Mouse (Mus musculus): ENCODE results near the gene Btg1.

Gene Btg1

DNA sequence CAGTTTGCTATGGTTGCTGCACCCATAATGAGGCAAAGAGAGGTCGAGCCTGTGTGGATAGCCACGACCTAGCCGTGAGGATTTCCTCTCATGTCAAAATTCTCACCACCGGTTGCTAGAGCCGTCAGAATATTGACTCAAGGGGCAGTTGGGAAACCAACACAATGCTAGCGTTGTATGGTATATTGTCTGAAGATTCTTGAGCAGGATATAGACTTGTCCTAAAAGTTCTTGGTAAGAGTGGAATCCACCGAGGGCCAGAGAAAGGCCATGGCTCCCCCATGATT lies 12.1 kb downstream of the Btg1 start:
- in situ Hi-C loops (cut with MseI, MboI) = no loop called here

- in situ Hi-C loops (cut with MseI, MboI) = no loop called here
Measured at GRCm38 (mm10) chr10:96630110-96630509, 13.3 kb downstream of the Btg1 start.

DNA sequence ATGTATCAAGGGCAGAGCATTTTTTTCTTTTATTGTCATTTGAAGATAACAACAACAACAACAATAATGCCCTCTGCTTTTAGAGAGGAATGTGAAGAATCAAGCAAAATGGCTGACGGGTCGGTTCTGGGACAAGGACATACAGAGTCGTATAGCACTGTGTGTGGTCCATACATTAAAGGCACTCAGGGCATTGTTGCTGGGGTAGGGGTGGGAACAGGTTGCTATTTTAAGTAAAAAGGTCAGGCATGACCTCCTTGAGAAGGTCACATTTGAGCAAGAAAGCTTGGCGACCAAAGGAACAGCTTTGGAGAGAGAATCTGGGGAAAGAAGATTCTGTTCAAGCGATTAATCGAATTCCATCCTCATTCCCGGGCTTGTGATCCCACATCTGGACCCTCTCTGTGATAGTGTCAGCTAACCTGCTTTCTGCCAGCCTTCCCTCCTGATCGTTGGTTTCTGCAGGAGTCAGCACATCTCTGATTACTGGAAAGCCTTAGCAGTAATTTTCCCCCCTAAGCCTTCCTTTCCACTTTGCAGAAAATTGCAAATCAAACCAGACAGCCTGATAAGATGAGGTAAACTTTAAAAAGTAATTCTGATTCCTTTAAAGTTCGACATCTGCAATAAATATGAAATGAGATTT lies 14.4 kb downstream of the Btg1 start:
- in situ Hi-C loops (cut with MseI, MboI) = no loop called here

DNA sequence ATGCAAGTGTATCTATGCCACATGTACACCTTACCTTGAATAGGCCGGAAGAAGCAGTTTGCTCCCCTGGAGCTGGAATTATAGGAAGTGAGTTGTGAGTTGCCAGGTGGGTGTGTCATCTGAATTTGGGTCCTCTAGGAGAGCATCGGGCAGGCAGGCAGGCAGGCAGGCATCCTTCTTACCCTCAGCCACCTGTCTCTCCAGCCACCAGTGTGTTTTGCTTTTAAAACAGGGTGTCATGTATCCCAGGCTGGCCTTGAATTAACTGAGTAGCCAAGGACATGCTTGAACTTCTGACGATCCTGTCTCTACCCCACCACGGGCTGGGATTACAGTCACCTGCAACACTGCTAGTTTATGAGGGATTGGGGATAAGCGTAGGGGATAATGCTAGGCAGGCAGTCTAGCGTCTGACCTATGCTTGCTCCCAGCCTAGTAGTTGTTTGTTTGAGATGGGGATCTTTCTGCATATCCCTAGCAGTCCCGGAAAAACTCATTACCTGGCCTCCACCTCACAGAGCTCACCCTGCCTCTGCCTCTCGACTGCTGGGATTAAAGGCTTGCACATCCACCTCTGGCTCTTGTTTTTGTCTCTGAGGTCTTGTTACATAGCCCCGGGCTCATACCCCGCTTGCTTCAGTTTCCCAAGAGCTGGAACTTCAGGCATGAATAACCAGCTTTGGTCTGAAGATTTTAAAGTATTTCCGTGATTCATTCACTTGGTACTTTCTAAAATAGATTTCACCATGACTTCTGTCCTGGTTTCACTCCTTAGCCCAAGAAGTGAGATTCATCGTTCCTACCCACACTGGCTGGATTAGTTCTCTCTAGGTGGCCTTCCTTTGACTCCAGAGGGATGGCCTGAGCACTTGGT lies 15.7 kb downstream of the Btg1 start:
- in situ Hi-C loops (cut with MseI, MboI) = no loop called here

DNA sequence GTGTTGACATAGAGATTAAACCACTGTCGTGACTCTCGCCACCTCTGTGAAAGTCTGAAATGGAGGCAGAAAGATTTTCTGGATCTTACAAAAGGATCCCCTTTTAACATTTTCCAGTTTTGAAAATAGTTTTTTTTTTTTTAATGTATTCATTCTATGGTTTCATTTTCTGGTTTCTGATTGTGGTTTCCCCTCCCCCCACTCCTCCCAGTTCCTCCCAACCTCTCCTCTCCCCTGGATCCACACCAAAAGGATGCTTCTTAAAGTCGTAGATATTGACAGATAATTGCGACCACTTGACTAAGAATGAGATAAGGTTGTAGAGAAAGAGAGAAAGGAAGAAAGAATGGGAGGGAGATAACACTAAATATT lies 16.3 kb downstream of the Btg1 start:
- in situ Hi-C loops (cut with MseI, MboI) = no loop called here

DNA sequence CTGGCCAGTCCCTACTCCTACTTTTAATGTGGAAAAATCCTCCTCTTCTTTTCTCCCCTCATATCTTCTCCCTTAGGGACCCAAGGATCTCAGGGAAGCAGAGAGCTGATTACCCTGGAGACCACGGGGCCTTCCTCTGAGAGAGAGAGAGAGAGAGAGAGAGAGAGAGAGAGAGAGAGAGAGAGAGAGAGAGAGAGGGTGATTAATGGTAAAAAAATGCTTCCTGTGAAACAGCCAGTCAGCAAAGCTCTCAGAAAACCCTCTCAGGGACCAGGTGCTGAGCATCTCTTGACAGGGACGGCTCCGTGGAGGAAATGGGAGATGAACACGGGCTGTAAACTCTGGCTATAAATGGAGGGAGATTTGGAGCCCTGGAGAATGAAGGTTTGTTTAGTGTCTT lies 18.7 kb downstream of the Btg1 start:
- in situ Hi-C loops (cut with MseI, MboI) = no loop called here

- in situ Hi-C loops (cut with MseI, MboI) = no loop called here
Measured at GRCm38 (mm10) chr10:96638477-96638876, 21.7 kb downstream of the Btg1 start.

DNA sequence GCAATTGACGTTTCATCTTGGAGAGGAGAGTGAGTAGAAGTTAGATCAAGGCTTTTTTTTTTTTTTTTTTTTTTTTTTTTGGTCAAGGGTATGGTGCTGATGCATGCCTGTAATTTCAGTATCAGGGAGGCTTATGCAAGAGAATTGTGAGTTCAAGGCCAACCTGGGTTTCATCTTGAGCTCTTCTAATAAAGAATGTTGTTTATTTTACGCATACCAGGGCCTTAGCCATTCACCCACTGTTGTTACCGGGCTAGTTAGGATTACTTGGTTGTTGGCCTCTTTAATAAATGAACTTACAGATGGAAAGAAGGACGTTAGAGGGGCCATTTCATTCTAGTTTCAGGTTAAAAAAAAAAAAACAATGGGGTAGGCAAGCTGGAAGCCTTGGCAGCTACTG lies 25.2 kb downstream of the Btg1 start:
- in situ Hi-C loops (cut with MseI, MboI) = no loop called here

GRCm38 (mm10) chr10:96642751-96643150 lies 25.9 kb downstream of the Btg1 start:
- in situ Hi-C loops (cut with MseI, MboI) = no loop called here

DNA sequence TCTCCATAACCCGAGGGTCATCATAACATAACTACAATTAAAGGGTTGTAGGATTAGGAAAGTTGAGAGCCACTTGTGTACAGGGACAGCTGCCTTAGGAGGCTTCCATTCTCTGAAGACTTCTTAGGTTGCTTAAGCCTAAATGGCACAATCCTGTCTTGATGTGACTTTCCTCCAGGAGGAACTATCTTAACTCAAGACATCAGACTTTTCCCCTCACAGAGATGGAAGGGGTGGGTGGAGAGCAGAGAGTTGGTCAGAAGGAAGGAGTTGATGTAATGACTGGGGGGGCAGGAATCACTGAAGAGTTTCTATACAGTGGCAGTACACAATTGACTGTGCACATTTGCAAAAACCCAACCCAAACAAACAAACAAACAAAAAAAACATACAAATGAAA lies 28.4 kb downstream of the Btg1 start:
- in situ Hi-C loops (cut with MseI, MboI) = no loop called here

- in situ Hi-C loops (cut with MseI, MboI) = no loop called here
Measured at GRCm38 (mm10) chr10:96646024-96646866, 29.4 kb downstream of the Btg1 start.

- in situ Hi-C loops (cut with MseI, MboI) = no loop called here
Measured at GRCm38 (mm10) chr10:96646867-96647462, 30.2 kb downstream of the Btg1 start.

DNA sequence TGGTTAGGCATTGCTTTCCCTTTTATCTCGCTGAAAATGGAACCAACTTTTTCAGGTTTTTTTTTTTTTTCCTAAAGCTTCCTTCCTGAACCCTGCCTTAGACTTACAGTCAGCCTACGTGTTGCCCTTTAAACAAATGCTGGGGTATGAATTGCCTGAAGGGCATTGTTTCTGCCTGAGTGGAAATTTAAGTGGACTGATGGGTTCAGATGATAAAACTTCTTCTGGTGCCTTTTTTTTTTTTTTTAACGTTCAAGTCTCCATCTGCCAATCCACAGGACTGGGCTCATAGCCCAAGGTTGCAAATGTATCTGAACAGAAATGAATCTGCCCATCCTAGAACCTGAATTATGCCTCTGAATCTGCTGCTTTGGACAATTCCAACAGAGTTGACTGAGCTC lies 31.4 kb downstream of the Btg1 start:
- in situ Hi-C loops (cut with MseI, MboI) = no loop called here

GRCm38 (mm10) chr10:96649524-96649923 lies 32.7 kb downstream of the Btg1 start:
- in situ Hi-C loops (cut with MseI, MboI) = no loop called here

GRCm38 (mm10) chr10:96652372-96652771 lies 35.6 kb downstream of the Btg1 start:
- in situ Hi-C loops (cut with MseI, MboI) = no loop called here

GRCm38 (mm10) chr10:96653030-96653429 lies 36.2 kb downstream of the Btg1 start:
- in situ Hi-C loops (cut with MseI, MboI) = no loop called here

GRCm38 (mm10) chr10:96654079-96654478 lies 37.3 kb downstream of the Btg1 start:
- in situ Hi-C loops (cut with MseI, MboI) = no loop called here

DNA sequence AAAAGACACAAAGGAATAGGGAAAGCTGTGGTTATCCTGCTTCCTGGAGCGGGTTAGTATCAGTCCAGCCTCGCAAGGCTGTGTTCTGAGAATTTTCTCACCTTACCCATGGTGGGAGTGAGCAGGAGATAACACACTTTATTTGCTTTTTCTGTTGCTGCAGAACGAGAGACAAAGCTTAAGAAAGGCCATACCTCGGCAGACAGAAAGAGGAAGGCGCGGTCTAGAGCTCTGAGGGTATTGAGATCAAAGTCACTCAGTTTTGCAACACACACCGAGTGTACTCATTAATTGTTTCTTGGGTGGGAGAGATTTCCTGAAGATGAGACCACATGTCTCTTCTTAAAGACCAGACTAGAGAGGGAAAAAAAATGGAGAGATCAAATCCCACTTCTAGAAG lies 37.8 kb downstream of the Btg1 start:
- in situ Hi-C loops (cut with MseI, MboI) = no loop called here

- in situ Hi-C loops (cut with MseI, MboI) = no loop called here
Measured at GRCm38 (mm10) chr10:96655066-96655465, 38.3 kb downstream of the Btg1 start.

- in situ Hi-C loops (cut with MseI, MboI) = no loop called here
Measured at GRCm38 (mm10) chr10:96656176-96656575, 39.4 kb downstream of the Btg1 start.

DNA sequence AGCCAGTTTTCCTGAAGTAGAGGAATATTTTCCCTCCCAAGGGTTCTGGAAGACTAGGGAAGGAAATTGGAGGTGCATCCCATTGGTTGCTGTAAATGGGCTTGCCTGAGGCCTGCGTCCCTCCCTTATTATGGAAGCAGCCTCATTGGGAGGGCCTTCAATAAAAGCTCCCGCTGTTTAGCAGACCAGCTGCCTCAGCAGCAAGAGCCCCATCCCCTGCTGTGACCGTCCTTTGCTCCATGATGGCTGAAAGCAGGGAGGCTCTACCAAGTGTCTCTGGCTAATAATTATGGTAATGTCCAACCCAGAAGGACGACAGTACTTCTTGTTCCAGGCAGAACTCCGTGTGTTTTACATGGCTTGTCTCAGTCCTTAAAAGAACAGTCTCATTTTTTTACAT lies 42.1 kb downstream of the Btg1 start:
- in situ Hi-C loops (cut with MseI, MboI) = no loop called here

- in situ Hi-C loops (cut with MseI, MboI) = no loop called here
Measured at GRCm38 (mm10) chr10:96660280-96660985, 43.6 kb downstream of the Btg1 start.
